Mouse (Mus musculus) heart, adult 18-20 months (tissue): Measurements from ENCODE around the gene Tmem88b. TPM values are rescaled to one million over a fixed set of nuclear protein-coding genes. Genes with fewer than 3 reads are reported as not detected.
"Not testable (repeated sequence)": the region's sequence is repeated elsewhere in the genome, so short reads cannot be mapped to it uniquely, and the experiment has no call there.

Experiments
- DNase-seq, 2 experiments: peaks; one replicate each; pipeline ENCODE4 v3.0.0; 2021 to 2022; ENCODE audit warnings: mixed read lengths in 1 of 2
- total RNA-seq, 2 experiments: library from RNA; stranded (reverse); gene quantifications; 2 replicates each; pipeline ENCODE4 v1.2.3; 2021

Tmem88b gene
- total RNA-seq, 2 experiments from 2014 or later: 0.42 to 0.85 TPM

DNA sequence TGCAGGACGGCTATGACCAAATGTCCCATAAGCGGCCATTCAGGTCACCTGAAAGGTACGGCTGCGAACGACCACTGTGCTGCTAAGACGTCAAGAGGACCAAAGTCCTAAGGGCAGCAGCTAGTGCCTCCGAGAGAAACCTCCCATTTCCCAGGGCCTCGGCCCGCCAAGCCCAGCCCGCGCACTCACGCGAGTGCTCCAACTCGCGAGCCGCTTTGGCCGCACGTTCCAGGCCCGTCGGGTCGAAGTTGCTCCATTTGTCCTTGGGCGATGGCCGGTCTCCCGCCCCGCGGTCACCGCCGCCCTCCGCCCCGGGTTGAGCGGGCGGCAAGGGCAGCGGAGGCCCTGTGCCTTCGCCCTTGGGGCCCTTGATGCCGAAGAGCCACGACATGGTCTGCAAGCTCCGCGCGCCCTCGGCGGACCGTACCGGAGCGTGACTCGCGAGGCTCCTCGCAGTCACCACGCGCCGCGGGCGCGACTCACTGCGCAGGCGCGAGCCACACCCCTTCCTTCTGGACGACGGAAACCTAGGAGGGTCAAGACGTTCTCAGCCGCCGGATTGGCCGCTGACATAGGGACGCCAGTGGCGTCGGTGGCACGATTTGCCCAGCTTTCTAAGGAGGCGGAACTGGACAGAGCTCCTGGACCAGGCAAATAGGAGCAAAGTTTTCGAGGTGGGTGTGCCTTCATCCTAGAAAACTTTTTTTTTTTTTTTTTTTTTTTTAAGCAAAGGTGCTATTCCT lies 24.9 kb downstream of the Tmem88b start, which contains the start of gene Atad3a:
Gene Atad3a, minus strand, starts transcription at position 481 of the 743 bp plus-strand sequence.
- DNase-seq: peak; percentile 98 to 99

DNA sequence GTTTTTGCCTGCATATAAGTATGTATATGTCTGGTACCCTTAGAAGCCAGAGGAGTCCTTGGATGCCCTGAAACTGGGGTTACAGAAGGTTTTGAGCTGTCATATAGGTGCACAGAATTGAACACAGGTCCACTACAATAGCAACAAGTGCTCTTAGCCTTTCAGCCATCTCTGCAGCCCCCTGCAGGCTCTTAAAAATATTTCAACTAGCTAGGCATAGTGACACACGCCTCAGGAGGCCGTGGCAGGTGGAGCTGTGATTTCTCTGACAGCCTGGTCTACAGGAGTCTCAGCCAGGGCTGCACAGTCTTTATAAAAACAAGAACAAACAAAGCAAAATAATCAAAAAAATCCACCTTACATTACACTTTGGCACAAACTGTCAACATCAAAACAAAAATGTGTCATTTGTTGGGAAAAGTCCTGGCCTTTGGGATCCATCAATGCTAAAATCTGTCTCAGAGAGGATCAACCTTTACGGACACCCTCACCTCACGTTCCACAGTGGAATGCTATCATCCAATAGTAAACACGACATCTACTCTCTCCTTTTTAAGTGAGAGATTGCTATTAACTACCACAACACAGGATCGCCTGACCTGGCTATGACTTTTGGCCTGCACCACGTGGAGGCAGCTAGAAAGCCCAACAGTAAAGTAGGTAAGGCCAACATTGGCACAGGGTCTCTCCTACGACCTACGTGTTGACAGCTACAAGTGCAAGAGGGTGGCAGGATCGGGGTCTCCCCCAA lies 25.6 kb downstream of the Tmem88b start:
- no peak for DNase-seq

DNA sequence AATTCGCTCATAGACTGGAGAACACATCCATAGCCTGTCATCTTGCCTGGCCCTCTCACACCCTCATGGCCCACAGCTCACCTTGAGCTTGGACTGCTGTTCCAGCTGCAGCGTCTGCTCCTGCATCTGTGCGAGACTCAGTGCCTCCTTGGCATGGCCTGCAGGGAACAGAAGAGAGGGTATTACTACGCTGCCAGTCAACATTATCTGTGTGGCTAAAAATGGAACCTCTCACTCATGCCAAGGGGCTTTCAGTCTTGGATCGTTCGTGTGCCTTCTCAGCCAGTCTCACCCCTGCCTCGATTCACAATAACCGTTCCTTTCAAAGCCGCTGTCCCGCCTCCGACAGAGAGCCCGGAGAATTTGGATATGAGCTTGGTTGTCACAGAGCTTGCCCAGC lies 28.7 kb downstream of the Tmem88b start:
- peak in 1 of 2 experiments; percentile 62 for DNase-seq

DNA sequence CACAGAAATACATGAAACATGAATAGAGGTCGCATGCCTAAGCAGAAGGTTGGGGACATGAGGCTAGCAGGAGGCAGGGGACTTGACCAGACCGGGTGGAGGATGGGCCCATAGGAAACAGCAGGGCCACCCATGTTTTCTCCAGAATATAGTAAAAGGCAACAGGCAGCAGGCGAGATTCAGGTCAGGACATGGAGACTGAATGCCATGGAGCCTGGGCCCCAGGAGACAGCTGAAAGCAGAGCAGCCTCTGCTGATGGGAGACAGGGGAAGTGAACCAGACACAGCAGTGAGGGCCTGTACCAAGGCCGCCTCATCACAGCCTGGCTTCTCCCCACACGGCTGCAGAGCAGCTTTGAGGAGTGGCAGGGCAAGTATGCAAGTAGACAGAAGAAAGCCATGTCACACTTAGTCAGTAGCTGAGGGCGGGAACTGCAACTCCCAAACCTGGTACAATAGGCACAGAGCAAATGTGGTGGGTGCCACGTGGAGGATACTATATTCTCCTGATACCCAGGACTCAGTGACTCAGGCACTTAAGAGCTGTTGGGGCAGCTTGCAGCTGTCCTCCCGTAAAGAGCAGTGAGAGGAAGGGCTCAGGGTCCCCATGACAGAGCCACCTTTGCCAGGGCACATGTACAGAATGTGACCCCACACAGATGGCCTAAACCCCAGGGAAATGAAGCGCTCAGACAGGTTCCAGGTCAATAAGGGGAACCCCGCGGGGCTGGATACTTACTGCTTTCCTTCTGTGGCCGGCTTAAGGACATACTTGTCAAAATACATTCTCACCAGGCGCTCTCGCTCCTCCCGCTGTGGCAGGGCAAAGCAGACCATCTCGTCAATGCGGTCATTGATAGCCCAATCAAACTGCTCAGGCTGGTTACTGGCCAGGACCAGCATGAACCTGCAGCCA lies 38.8 kb downstream of the Tmem88b start:
- no peak for DNase-seq

DNA sequence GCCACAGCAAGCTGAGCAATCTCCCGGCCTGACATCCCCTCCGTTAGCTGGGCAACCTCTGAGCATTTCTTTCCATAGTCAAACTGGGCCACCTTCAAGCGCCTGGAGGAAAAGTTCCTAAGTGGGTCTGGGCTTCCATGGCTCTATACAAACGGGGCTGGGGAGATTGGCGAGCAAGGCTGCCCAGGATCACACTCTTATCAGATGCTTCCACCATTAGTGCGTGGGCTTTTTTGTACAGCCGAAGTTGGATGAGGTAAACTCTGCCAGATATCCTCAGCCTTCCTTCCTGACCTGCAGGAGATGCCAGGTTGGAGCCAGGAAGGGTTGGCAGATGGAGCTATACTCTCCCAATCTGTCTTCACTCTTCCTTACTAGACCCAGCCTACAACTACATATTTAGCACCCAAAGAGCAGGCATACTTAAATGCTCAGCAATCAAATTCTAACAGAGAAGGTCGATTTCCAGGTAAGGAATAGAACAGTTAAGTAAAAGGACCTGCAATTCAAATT lies 39.6 kb downstream of the Tmem88b start:
- DNase-seq: no peak

DNA sequence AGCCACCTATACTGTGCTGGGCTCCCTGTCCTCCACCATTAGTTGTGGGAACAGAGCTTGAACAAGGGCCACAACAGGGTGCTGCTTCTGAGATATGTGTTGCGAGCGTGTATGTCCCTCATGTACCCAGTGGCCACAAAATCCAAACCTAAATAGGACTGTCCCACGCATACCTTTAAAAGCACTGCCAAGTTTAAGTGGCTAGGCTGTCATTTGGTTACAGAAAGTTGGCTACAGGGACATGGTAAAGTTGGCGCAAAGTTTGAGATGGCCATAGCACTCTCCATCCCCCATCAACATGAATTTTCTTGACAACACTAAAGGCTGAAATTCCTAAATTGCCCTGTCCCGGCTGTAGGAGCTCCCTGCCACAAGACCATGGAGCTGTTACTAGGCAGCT lies 40.5 kb downstream of the Tmem88b start:
- no peak for DNase-seq

DNA sequence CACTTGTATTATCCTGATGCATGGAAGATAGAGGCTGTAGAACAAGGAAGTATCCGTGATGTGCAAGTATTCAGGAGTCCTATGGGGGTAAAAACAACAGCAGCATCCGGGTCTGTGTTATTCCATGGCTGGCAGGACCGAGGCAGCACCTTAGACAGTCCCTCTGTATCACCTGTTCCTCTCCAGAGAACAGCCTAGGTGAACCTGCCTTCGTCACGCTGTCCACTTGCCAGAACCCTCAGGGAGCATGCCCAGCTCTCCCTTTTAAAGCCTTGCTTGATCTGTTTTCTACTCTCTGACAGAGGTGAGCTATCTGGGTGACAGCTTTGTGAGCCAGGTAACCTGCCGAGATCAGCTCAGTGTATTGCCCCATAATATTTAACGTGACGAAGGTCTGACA lies 41.2 kb downstream of the Tmem88b start:
- DNase-seq: no peak

DNA sequence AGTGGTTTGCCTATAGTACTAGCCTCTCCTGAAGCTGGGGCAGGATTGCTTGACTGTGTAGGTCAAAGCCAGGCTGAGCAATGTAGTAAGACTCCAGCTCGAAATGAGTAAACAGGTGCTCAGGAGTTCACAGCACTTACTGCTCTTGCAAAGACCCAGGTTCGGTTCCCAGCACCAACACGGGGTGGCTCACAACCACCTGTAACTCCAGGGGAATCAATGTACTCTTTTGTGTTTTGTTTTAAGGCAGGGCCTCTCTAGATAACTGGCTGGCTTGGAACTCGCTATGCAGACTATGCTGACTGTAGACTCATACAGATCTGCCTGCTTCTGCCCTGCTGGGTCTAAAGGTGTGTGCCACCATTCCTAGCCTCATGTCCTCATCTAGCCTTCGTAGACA lies 43.0 kb downstream of the Tmem88b start:
- DNase-seq: no peak

DNA sequence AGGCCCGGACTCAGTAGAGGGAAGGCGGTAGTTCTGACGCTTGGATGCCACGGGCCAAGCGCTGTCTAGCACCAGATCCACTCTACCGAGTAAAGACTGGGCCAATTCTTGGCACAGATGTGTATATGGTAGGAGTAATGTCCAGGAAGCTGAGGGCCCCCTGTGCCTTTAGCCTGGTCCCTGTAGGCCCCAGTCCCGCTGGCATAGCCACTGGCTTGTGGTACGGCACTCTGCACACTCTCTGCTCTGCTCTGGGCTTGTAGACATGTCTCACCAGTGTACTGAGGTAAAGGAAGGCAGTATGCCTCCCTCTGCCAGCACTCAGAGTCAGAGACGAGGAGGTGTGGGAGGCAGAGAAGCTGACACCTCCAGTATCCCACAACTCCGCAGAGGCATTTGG lies 45.0 kb downstream of the Tmem88b start:
- DNase-seq: not testable (repeated sequence)

DNA sequence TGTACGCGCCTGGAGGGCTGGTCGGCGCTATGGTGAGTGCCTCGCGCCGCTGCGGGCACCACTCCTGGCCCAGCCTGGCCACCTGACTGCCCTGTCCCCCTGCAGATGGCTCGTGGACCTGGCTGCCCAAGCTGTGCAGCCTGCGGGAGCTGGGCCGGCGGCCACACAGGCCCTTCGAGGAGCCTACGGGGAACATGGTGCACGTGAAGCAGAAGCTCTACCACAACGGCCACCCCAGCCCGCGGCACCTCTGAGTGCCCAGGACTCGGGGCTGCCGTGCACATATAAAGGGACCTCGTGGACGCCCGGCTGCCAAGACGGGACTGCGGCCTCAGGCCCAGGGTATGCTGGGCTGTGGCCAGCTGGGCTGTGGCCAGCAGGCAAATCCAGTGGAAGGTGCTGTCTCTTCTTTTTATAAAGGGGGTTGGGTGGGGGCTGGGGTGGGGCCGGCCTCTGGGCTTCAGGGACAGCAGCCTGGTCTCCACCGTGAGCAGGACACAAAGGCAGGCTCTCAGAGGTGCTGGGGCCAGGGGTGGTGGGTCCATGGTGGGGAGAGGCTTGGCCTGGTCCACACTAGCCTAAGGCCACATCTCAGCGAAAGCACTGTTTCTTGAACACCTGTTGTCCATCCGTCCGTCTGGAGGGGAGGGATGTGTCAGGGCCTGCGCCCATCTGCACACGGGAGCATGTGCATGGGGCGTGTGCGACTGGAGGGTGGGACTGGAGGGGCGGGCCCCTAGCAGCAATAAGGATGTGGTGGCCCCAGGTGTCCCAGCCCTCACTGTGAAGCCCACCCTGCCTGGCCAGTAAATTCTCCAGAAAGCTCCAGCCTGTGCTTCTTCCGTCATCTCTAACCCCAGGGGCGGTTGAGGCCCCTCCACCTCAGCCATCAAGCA lies 45.7 kb downstream of the Tmem88b start:
- peak in 1 of 2 experiments; percentile 31 for DNase-seq

DNA sequence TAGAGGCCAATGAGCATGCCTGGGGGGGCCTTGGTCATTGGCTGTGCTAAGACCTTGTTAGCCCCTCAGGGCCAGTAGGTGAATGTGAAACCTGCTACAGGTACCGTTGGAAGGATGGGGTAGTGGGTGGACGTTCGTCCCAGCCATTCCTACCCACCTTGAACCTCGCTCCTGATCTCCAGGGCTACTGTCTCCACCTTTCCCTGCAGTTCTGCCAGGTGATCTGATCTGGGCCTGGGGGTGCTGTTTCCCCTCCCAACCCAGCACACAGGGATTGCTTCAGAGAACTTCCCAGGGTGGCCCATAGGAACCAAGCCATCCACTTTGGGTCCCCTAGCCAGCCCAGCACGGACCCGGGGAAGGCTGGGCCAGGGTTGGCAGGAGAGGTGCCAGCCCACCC lies 46.5 kb downstream of the Tmem88b start:
- no peak for DNase-seq

DNA sequence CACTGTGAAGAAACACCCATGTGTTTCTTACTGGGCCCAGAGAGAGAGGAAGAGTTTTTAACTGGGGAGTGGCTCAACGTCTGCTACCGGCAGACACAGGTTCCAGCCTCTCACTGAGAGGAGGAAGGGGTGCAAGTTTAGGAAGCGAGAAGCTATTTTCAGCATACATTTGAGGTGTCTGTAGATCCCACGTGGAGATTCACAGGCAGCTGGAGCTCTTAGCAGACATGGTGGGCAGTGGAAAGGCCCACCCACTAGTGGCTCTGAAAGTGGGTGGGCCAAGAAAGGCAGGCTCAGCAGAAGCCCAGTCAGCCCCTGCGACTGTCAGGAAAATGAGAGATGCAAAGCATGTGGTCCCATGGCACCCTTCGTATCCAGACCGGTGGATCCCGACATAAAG lies 47.4 kb downstream of the Tmem88b start:
- no peak for DNase-seq

DNA sequence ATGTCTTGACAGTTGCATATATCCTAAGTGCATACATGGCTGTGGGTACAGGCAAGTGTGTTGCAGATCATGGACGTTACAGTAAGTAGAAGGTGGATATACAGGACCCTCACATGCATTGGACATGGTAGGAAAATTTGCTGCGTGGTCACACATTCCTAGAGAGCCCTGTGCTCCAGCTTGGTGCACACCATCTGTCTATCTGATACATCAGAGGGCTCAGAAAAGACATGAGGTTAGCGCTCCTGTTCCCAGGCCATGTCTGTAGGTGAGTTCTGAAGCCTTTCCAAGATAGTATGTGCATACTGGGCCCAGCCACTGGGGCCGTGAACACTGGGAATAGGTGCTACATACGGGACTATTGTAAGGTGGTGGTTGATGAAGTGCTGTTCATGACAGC lies 49.3 kb downstream of the Tmem88b start:
- no peak for DNase-seq

DNA sequence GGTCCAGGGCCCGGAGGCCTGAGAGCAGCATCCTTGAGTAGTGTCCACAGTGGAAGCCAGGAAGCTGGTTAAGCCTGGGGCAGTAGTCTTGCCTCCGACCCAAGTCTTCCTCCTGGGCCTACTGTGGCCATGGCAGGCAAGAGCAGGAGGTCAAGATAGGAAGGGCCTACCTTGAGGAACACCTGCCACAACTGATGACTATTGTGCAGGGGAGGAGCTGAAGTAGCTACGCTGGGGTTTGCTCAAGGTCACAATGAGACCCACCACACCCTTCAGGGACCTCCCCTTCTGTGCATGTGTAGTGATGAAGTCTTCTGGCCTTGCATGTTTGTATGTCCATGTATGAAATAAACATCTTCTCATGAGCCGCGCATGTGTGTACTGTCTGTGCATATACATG lies 49.9 kb downstream of the Tmem88b start:
- no peak for DNase-seq

DNA sequence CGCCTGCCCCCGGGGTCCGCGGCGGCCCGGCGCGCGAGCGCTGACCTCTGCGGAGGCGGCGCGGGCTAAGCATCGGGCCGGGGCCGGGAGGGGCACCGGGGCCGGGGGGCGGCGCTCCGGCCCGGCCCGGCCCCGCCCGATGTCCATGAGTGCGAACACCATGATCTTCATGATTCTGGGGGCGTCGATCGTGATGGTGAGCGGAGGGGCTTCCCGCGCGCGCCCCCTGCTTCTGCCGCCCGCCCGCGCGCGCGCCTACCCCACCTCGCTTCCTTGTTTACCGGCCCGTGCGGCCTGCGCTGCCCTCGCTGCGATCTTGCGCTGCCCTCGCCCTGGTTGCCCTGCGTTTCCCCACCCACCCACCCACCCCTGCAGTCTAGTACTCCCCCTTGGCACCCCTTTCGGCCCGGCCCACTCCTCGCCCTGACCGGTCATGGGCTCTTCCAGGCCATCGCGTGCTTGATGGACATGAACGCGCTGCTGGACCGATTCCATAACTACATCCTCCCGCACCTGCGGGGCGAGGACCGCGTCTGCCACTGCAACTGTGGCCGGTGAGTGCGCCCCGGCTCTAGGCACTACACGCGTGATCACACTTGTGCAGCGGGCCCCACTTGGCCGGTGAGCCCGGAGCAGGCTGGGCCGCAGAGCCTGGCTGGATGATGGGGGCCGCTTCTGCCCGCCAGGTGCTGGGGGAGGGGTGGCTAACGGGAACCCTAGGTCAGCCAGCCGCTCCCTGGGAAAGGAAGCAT lies 50.5 kb downstream of the Tmem88b start:
- peak; percentile 42 to 45 for DNase-seq

DNA sequence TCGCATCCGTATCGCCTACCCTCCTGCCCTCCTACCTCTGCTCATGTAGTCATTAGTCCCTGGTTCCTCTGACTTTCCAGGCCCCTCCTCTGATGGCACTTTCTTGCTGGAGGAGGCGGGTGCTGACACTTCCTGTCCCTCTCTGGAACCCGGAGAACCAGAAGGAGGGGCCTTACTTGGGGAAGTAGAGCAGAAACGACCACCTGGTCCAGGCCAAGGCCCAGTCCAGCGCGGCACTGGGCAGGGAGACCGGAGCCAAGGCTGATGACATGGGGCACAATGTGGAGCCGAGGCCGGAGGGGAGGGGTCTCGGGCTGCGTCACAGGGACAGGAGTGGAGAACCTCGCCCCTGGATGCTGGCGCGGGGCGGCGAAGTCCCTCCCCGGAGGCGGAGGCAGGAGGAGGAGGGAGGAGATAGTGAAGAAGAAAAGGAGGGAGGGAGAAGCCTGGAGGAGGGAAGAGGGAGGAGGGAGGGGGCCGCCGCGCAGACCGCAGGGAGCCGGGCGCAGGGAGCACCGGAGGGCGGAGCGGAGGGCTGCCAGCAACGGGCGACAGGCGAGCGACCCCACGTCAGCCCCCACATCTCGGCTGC lies 51.2 kb downstream of the Tmem88b start, which contains the start of gene Tmem240:
Gene Tmem240, plus strand, starts transcription at position 451 of the 592 bp plus-strand sequence.
- DNase-seq: peak; percentile 92 to 94

DNA sequence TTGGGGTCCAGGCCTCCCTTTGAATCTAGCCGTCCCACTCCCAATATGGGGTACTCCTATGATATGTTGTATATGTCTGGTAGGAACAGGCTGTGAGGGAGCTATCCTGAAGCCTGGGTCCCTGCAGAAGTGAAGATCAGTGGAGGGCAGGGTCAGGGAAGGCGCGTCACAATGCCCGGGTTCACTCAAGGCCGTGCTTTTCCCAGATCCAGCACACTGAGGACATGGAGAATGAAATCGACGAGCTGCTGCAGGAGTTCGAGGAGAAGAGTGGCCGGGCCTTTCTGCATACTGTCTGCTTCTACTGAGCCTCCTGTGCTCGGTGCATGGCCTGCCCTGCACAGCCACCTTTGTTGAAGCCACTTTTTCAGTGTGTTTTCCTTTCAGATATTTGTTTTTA lies 52.4 kb downstream of the Tmem88b start:
- DNase-seq: no peak
